Mouse (Mus musculus): ENCODE results near the gene Mapkapk5.

Gene Mapkapk5

GRCm38 (mm10) chr5:121484801-121485200 lies 60.9 kb downstream of the Mapkapk5 start:
- no peak for DNase-seq

- no peak for DNase-seq
These were observed 68.0 kb downstream of the Mapkapk5 start for GRCm38 (mm10) chr5:121477680-121478079.

DNA sequence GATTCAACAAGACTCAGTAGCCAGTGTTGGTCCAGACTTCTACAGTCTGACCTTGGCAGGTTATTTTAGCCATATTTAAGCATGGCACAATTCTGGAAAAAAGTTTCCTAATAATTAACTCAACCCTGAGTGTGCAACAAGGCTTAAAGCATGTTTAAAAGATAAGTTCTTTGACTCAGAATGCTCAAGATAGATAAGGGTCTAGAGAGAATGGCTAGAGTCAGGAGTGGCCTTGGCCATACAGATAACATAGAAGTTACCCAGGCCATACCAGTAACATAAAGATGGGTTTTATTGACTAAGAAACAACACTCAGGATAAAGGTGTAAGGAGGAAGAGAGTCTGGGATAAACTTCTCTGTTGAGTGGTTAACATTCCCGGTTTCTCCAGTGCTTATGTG lies 69.7 kb downstream of the Mapkapk5 start:
- DNase-seq, result no peak
